Comparison of ENCODE assay signal across 21 mouse cellular contexts in the genomic region with DNA sequence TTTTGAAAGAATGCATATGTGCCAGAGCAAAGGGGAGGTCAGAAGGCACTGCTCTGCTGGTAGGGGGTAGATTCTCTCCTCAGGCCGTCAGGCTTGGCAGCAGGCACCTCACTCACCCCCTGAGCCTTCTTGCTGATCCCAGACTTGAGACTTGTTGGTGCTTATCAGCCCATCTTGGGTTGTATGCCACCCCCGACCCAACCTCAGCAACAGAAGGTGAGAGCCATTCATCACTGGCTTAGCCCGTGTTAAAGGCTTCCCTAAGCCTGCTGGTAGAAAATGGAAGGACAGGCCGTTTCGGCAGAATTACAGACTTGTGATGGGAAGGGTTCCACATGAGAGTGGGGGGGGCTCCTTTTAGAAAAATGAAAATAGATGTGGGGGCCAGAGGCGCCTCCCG.
"Had no signal": no experiment of that assay in that cellular context is flagged by ENCODE, and none has a peak within 500 bp of the region (broad histone marks: within the 10 kb centered on the region; RNA-seq: fewer than 3 reads in every experiment).

No protein-coding gene starts in this region.

- H3K27ac ChIP-seq: kidney, postnatal 0 days; limb, embryonic 12.5 days; limb, embryonic 15.5 days; liver, embryonic 15.5 days; midbrain, embryonic 10.5 days; midbrain, embryonic 13.5 days; neural tube, embryonic 12.5 days; neural tube, embryonic 15.5 days; stomach, postnatal 0 days had no signal

- ATAC-seq: lung, postnatal 0 days; midbrain, embryonic 13.5 days had no signal

- H3K36me3 ChIP-seq: limb, embryonic 12.5 days; limb, embryonic 15.5 days; liver, embryonic 15.5 days; midbrain, embryonic 10.5 days; midbrain, embryonic 13.5 days; neural tube, embryonic 12.5 days; neural tube, embryonic 15.5 days had no signal

- H3K4me2 ChIP-seq: limb, embryonic 12.5 days; limb, embryonic 15.5 days; liver, embryonic 11.5 days; liver, embryonic 15.5 days; midbrain, embryonic 13.5 days; neural tube, embryonic 12.5 days; neural tube, embryonic 15.5 days had no signal

- H3K4me3 ChIP-seq: limb, embryonic 12.5 days; limb, embryonic 15.5 days; liver, embryonic 15.5 days; megakaryocyte, embryonic 14.5 days; midbrain, embryonic 10.5 days; midbrain, embryonic 13.5 days; neural tube, embryonic 12.5 days; neural tube, embryonic 15.5 days had no signal

- DNase-seq: kidney, adult 2 months; kidney, postnatal 25 days; left cerebral cortex, postnatal 4 days; lung, adult 2 months; right cerebral cortex, postnatal 14 days; right cerebral cortex, postnatal 4 days; thymus, adult 2 months; thymus, postnatal 14 days; thymus, postnatal 4 days had no signal

- H3K9me3 ChIP-seq: limb, embryonic 12.5 days; limb, embryonic 15.5 days; liver, embryonic 15.5 days; midbrain, embryonic 10.5 days; midbrain, embryonic 13.5 days; neural tube, embryonic 12.5 days; neural tube, embryonic 15.5 days had no signal

- H3K27me3 ChIP-seq: neural tube, embryonic 12.5 days had no signal

- H3K9ac ChIP-seq: limb, embryonic 12.5 days; limb, embryonic 15.5 days; liver, embryonic 15.5 days; midbrain, embryonic 13.5 days; neural tube, embryonic 12.5 days; neural tube, embryonic 15.5 days had no signal

- H3K4me1 ChIP-seq: neural tube, embryonic 15.5 days had no signal
